Mouse (Mus musculus): ENCODE data around the gene Prrx2.
A peak's percentile ranks its signal among the peaks of the same experiment; 100 is the strongest.

The Prrx2 gene

DNA sequence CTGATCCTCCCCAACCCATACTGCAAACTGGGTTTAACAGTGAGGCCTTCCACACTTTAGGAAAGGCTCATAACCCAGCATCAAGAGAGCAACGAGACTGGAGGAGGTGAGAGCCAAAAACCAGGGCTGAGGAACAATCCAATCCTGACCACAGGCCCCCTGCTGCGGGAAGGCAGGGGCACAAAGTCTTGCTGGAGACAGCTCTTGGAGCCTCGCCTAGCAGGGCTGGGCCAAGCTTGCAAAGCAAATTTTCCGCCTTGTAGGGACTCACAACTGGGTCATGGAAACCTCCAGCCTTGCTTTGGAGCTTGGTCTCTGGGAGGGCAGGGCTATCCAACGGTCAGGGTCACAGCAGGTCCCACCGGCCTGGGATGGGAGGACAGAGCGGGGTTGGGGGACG, 36.1 kb downstream of the Prrx2 start:
- DNase-seq (ENCODE audit: low spot score in 2 of 2): peak in 1 of 2 experiments; percentile 34

DNA sequence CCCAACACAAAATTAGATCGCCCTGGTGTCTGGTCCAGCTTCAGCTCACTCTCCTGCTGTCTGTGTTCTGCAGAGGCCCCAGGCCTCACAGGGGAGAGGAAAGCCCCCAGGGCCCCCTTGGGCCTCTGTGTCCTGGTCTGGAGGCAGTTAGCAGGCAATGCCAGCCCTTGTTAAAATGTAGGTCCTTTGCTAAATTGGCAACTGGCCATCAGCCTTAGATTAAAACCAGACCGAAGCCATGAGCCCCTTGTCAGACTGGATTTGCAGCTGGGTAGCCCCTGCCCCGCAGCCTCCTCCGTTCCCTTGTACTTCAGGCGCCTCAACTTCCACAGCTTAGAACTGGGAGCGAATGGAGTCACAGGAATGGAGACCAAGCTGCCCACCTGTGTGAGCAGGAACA, 37.9 kb downstream of the Prrx2 start:
- no peak for DNase-seq (ENCODE audit: low spot score in 2 of 2)

DNA sequence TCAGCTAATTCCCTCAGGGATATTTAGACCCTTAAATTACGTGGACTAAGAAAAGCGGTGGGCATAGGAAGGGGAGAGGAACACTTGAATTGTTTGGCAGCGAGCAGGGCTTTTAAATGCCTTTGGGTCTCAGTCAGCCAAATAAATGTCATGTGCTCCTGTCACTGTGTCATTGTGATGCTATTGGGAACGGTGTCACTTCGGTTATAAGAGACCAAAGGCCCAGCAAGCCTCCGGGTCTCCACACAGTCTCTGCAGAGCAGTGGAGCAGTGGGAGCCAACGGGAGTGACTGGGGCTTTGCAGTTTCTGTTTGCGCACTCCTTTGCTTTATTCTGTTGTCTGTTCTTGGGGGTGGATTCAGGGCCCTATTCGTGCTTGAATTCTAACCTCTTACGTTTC, 39.7 kb downstream of the Prrx2 start:
- no peak for DNase-seq (ENCODE audit: low spot score in 2 of 2)

DNA sequence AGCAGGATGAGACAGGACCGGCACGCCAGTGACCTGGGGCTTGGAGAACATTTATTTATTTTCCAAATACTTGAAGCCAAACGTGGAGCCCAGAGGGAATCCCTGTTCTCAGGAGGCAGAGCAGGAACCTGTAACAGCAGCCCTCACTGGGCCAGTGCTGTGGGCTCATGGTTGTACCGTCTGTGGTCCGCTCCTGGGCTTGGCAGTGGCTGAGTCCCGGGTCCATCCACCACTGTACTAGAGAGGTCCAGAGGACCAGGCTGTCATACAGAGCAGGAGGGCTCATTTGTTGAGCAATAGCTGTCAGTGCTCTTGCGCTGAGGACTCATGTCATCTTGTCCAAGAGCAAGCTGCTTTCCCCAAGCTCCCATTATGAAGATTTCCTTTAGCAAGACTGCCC, 40.3 kb downstream of the Prrx2 start:
- DNase-seq (ENCODE audit: low spot score in 2 of 2): no peak

DNA sequence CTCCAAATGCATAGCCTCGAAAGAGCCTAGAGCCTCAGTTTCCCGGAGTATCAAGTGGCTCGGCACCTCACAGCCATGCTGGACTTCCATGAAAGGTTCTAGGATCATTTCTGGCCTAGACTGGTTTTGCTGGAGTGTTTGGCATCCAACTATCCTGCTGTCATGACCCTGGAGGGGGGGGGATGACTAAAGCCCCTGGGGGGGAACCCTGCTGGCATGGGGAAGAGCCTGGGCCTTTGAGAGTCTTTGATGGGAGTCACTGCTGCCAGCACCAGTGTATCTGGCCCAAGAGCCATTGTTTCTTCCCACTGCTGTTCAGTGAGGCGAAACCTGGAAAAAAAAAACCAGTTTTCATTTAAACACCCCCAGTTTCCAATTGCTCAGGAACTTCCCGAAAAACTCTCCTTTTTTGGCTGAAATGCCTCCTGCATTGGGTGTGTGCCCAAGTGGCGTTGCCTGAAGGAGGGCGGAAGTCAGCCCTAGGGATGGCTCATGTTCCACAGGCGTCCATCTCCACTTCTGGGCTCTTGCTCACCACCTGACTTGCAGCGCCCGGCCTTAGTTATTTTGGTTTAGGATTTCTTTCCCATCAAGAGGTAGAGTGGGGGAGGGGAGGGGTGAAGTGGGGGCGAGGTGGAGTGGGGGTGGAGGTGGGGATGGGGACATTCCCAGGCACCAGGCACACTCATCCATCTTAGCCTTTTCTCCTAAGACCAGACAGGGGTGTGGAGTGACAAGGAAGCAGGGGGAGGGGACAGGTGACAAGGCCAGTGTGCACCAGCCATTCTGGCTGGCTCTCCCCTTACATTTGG, 41.1 kb downstream of the Prrx2 start:
- DNase-seq (ENCODE audit: low spot score in 2 of 2): no peak

DNA sequence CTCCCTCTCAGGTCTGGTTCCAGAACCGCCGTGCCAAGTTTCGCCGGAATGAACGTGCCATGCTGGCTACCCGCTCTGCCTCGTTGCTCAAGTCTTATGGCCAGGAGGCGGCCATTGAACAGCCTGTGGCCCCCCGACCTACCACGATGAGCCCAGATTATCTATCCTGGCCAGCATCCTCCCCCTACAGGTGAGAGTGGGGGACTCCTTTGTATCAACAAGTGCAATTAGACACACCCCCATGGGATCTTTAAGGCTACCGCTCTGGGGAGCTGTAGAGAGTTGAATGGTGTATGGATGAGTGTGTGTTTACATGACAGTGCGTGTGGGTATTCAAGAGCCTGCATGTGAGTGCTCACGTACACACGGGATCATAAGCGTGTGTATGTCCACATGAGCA, 44.7 kb downstream of the Prrx2 start:
- DNase-seq (ENCODE audit: low spot score in 2 of 2): no peak

DNA sequence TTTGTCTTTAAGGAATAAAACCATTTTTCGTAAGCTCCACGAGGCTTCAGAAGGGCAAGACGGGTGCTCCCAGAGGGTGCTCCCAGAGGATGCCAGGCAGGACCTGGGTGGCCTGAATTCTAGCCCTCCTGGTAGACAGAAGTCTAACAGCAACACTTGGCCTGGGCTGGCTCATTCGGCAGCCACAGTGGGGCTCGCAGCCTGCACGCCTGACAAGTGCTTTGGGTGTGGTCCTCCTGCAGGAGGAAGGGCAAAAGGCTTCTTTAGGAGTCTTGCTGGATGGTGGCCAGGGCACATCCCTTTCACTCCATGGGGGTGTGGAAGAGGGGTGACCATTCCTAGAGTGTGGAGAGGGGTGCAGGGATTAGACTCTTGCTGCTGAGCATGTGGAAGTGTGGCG, 46.4 kb downstream of the Prrx2 start:
- no peak for DNase-seq (ENCODE audit: low spot score in 2 of 2)

DNA sequence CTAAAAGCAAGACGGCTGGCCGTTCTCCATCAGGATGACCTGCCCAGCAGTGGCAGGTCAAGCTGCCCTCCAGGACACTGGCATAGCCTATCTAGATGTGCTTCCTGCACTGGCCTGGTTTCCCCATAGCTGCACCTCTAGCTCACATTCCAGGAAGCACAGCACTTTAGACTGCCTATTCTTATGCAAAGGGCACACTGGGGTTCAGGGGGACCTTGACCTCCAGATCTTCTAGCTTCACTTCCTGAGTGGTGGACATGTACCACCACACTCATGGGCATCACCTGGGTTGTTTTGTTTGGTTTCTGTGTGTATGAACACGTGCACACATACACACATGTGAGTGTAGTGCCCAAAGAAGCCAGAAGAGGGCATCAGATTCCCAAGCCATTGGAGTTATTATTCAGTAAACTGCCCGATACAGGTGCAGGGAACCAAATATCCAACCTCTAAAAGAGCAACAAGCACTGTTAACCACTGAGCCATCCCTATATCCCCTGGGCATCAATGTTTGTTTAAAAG, 50.1 kb downstream of the Prrx2 start:
- no peak for DNase-seq (ENCODE audit: low spot score in 2 of 2)

DNA sequence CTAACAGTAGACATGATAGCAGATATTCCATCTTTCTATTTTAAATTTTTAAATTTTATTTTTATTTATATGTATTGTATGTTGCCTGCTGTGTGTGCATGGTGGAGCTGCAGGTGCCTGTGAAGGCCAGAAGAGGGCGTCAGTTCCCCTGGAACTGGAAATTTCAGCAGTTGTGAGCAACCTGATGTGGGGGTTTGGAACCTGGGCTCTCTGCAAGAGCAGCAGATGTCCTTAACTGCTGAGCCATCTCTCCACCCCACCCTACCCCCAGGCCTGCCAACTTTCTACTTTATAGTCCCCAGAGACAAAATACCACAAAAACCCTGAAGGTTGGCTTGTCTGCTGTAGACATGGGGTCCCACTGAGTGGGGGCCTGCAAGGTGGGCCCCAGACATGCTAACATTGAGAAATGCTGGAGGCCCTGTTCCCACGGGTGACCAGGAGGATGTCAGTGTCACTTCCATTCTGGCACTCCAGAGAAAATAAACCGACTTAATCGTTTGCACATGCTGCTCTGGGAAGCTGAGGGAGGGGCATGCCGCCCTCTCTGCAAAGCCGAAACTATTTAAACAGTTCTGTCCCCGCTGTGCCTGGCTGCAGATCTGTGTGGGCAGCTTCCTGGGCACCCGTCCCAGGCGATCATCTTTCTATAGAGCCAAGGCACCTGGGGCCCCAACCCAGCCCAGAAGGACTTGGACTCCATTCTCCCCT, 50.8 kb downstream of the Prrx2 start:
- DNase-seq (ENCODE audit: low spot score in 2 of 2): peak; percentile 68 to 78

DNA sequence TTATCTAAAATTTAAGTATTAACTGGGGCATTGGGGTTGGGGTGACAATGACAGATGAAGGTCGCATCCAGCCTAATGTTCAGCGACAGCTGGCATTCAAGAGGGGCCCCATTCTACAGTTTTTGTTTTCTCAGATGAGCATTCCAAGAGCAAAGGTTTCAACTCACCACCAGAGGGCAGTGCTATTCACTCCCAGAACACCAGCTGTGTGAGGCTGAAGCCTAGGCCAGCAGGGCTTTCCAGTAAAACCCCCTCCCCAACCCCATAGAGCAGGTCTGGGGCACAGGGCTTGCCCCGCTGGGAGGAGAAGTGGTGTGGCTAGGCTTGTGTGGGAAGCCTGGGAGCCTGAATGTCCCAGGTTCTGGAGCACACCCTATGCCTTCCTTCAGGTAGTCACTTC, 56.2 kb downstream of the Prrx2 start:
- DNase-seq (ENCODE audit: low spot score in 2 of 2): peak; percentile 42 to 44

DNA sequence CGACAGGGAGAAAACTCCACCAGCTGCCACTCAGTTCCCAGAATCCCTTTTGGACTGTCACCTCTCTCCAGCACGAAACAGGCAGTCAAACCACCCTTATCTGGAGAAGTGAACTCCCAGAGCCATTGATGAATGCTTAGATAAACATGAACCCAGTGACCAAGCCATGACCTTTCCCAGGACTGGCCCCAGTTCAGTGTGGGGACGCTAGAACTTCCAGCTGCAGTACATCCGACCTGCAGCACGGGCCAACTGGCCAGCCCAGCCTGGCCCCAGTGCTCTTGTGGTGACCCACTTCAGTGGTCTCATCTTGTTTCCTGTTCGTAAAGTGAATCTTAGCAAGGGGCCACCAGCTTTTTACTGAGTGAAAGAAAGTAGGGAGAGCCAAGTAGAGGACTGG, 58.6 kb downstream of the Prrx2 start:
- no peak for DNase-seq (ENCODE audit: low spot score in 2 of 2)

DNA sequence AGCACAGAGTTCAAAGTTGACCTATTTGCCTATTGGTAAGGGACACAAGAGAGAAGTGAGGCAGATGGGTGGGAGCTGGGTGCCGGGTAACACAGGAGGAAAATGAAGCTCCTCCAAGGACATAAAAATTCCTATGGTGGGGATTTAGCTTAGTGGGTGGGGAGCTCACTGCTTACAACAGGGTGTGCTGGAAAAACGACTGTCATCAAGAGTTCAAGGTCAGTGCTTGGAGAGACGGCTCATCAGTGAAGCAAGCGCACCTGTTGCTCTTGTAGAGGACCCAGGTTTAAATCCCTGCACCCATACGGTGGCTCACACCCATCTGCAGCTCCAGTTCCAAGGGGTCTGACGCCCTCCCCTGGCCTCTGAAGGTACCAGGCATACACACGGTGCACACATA, 59.2 kb downstream of the Prrx2 start:
- no peak for DNase-seq (ENCODE audit: low spot score in 2 of 2)

DNA sequence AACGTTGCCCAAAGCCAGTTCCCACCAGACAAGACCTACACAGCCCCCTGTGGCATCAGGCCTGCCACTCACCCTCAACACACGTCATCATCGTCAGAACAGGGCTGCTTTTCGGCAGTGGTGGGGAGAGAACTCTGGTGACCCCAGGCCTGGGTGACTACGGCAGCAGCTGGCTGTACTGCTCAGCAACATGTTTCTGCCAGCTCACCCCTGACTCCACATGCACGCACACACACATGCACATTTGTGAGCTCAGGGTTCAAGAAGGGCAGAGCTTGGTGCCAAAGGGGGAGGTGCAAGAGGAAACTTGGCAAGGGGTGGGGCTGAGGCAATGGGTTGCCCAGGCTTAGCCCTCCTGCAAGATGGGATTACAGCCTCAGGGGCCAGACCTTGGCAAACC, 62.5 kb downstream of the Prrx2 start:
- no peak for DNase-seq (ENCODE audit: low spot score in 2 of 2)

DNA sequence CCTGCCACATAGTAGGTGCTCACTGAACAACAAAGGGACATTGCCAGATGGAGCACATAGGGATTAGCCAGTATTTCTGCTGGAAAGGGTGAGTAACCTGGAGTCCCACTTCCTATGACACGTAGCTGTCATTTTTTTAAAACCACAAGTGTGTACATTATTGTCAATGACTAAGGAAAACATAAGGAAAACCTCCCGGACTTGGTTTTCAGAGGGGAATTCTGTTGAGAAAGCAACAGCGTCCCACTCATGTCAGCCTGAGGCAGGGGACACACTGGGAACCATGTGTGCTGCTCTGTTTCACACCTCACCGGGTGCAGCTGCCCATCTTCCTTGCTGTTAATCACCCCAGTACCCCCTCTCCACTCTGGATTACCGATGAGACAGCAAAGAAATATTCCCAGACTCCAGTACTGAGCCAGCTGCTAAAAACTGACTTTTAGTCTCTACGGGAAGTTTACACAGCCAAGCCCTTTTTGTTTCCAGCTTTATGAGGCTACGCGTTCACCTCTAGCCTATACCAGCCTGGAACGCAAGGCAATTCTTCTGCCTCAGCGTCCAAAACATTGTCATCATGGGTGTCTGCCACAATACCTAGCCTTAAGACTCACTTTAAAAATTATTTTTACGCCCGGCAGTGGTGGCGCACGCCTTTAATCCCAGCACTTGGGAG, 64.8 kb downstream of the Prrx2 start:
- DNase-seq (ENCODE audit: low spot score in 2 of 2): no peak

DNA sequence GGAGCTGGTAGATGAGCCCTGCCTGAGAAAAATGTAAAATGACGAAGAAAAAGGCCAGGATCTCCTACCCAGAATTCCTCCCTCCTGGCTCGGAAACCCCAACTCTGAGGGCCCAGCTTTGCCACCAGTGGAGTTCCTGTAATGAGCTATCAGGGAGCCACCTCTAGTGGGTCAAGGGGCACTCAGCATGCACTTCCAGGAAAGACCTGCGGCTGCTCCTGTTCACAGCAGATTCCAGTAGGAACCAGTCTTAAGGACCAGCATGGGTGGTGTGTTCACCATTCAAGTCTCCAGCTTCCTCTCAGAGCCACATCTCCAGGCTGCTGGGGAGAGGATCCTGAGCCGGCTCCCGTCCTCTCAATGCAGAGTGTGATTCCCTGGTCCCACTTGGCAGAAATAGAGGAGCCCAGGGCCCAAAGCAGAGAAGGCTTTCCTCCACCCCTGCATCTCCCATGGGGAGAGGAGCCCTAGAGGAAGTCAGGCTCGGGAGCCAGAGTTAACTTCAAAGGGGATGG, 66.9 kb downstream of the Prrx2 start:
- no peak for DNase-seq (ENCODE audit: low spot score in 2 of 2)

DNA sequence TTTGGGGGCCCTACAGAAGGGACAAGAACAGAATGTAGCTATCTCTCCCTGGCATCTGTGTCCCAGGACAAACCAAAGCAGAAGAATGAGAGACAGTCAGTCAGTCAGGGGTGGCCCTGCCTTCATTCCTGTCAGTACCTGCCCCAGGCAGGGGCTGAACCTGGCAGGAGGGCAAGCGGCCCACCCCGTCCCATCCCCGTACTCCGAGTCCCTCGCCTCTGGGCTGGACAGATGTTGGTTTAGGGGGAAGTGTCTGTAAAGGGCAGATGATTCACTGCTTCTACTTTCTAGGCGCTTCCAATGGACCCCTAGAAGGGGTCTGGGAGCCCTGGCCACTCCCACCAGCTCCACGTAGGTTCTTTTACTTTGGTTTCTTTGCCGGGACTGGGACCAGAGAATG, 67.5 kb downstream of the Prrx2 start:
- DNase-seq (ENCODE audit: low spot score in 2 of 2): no peak

DNA sequence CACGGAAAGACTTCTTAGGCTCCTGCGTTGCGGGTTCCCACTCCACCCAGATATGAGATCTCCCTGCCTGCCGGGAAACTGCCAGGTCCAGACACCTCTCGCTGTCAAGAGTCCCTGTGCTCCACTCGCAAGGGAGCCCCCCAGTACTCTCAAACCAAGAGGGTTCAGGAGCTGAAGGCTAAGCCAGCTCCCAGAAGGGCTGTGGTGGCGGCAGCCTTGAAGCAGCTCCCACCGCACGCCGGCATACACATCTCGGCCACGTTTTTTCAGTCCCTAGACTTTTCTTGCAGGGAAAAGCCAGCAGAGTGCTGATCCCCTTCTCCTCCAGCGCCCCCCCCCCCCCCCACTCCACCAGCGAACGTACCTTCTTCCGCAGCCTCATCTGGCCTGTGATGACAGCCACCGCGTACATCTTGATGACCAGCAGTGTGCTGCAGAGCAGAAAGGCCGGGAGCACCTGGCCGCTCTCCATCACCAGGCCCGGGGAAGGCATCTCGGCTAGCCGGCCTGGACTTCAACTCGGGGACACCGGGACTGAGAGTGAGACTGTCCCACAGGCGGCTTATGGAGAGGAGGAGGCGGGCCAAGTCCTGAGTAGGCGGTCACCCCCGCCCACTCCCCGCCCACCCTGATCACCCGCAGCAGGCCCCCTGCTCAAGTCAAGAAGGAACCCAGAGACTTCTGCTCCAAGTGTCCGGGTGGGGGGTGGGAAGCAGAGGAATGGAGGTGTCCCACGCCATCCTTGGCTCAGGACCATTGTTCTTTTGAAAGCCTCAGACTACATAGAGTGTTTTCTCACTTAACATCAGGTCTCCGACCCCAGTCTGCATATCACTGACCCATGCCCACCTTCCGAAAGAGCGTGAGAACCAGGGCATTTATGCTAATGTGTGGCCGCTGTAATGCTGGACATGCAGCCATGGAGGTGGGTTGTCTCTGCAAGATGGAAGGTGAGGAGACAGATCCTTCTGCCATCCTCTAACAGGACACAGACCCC, 68.3 kb downstream of the Prrx2 start:
- DNase-seq (ENCODE audit: low spot score in 2 of 2): no peak

DNA sequence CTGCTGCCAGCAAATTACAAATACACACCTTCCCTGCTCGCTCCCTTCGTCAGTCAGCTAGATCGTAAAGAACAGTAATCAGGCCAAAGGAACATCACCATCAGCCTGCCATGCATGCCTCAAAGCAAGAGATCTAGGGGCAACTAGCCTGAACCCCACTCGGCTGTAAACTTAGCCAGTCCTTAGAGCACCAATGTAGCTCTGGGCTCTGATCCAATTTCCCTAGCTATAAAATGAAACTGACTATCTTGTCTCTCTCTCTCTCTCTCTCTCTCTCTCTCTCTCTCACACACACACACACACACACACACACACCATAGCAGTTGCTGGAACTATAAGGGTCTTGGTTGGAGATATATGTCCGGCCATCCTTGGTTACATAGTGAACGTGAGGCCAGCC, 69.5 kb downstream of the Prrx2 start:
- no peak for DNase-seq (ENCODE audit: low spot score in 2 of 2)

DNA sequence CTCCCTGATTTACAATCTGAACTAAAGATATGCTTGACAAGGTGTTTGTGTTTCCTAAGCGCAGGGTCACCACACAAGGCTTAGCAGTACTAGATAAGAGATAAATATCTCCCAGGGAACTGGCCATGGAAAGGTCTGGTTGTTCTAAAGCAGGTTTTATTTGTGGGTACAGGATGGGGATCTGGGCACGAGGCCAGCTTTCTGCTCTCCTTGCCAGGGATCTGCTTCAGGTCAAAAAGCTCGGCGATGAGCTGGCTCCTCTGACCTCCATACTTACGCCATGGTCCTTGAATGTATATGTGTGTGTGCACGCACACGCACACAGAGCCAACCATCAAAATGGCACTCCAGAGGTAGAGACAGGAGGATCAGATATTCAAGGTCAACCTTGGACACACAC, 70.2 kb downstream of the Prrx2 start:
- no peak for DNase-seq (ENCODE audit: low spot score in 2 of 2)

DNA sequence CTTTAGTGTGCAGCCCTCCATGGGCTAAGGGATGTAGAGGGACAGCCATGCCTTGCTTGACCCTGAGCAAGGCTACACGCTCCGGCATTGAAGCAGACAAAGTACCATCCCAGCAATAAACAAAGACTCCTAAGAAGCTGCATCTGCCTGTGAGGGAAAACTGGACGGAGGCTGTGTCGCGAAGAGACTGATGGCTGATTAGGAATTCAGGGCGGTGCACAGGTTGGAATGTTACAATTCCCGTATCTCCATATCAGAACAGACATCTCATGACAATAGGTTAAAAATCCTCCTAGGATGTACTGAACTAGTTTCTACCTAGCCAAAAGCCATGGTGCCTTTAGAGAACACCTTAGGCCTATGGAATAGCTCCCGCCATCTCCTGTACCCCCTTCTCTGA, 71.1 kb downstream of the Prrx2 start:
- DNase-seq (ENCODE audit: low spot score in 2 of 2): no peak

DNA sequence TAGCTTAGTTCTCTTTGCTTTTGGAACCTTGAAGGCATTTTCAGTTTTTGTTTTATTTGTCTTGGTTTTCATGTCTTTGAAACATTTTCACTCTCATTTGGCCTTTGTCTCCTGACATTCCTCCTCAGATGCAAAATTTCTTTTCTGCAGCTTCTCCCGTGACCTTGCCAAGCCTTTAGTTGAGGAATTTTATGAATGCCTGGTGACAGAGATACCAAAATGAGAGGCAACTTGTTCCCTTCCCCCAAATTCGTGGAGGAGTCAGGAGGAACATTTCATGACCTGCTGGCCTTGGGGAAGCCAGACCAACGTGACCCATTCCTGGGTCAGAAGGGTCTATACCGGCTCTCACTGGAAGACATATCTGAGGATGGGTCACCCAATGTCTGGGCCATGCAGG, 71.9 kb downstream of the Prrx2 start:
- DNase-seq (ENCODE audit: low spot score in 2 of 2): no peak

Data from frontal cortex, postnatal 36 days (tissue).